Mouse (Mus musculus) frontal cortex, postnatal 14 days (tissue): ENCODE results near the gene Gnai3.
A peak's percentile ranks its signal among the peaks of the same experiment; 100 is the strongest.

Source experiments
- DNase-seq, 2 experiments: peaks; one replicate each; pipeline ENCODE4 v3.0.0; 2022; ENCODE audit warnings: low spot score in 2 of 2

Gene Gnai3

GRCm38 (mm10) chr3:108083904-108084407 lies 62.0 kb downstream of the Gnai3 start:
- DNase-seq: no peak

- no peak for DNase-seq
These were observed 62.8 kb downstream of the Gnai3 start for GRCm38 (mm10) chr3:108083161-108083560.

DNA sequence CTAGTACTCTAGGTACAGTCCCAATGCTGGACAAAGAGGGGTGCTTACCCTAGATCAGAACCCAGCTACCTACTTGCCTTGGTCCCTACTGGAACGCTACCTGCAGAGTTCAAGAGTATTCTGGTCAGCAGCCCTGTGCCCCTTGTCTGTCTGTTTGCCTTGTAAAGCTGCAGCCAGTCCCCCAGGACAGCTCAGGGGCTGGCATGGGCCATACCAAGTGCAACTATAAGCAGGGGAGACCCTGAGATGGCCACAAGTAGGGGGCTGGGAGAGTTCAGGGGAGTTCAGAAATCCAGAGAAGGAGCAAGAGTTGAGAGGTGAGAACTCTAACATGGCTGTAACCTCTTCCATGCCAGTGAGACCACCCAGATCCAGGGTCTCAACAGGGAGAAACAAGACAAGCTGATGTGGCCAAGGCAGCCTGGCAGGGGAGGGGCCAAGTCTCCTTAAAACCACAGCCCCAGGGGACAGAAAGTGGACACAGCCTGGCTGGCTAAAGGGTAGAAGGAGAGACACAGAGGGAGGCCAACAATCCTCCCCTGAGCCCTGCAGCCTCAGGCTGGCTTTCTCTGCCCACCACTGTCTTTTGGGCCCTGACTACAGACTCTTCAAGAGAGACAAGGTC lies 63.6 kb downstream of the Gnai3 start:
- DNase-seq: no peak

- no peak for DNase-seq
These were observed 64.3 kb downstream of the Gnai3 start for GRCm38 (mm10) chr3:108081681-108082080.

DNA sequence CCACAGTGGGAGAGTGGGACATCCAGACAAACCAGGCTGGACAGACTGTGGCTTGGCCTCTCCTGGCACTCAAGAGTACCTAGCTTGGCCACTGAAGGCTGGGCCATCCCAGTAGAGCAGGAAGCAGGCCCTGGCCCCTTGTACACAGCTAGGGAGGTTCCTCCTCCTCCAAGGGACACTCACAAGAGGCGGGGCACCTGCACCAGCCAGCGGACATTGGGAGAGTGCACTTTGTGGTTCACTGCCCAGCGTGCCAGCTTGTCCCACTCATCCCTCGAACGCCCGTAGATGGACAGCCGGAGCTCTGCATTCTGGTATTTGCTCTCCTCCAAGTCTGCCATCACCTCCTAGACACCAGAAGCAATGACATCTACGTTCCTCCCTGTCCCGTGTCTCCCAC lies 69.1 kb downstream of the Gnai3 start:
- DNase-seq: no peak

- DNase-seq: no peak
These were observed 72.9 kb downstream of the Gnai3 start for GRCm38 (mm10) chr3:108072983-108073569.

DNA sequence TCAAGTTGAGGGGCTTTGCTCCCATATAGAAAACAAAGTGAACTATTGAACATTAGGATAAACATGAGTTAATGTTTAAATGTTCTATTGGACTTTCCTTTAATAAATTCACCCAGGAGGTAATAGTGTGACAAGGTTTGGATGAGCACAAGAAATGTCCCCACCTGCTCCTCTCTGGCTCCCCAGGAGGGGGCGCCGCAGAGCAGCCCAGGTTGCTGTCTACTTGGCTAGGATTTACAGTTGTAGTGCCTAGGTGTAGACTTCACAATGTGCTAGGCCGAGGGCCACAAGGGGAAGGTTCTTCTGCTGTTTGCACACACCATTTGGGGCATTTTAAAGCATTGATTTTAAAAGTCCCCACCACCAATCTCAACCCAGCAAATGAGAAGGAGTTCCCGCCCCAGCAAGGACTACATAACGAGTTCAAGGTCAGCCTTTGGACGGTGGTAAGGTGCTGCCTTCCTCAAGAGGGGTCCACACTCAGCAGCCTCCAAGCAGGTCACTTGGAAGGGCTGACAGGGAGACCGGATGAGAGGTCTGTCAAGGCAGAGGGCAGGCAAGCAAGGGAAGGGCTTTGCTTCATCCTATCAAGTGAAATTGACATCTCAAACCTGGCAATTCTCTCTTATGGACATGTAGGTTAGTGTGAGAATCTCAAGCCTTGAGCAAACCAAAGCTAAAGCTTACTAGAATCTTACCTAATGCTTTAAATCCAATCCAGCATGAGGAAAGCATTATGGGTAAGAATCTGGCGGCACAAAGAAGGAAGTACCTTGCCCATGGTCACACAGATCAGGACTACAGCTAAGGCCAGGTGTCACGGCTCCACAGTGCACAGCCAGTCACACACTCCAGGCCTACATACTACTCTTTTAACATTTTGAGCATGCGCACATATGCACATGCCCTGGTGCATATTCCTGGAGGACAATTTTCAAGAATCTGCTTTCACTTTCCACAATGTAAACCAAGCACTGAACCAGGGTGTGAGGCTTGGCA lies 75.4 kb downstream of the Gnai3 start:
- peak in 1 of 2 experiments; percentile 51 for DNase-seq

DNA sequence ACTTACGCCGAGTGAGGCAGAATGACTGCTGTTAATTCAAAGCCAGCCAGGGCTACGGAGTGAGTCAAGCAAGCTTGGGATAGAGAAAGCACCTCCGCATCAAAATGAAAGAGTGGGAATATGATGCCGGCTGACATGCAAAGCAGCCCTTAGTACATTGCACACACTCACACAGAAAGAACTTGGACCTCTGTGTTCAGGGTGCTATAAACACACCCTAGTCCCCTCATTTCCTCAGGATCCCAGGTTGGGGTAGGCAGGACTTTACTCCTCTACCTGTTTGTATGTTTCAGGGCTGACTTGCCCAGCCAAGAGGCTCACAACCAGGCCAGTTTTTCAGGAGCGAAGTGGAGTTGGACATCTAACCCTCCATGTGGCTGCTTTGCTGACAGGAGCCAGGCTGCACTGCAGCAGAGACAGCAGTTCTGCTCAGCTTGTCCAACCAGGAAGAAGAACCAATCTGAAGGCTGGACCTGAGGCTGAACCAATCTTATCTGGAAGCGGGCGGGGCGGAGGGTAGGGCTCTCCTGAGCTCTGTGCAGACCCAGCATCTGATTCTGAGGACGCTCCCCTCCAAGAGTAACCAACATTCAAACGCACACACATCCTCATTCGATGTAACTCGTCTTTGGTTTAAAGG lies 76.6 kb downstream of the Gnai3 start:
- DNase-seq: no peak

- no peak for DNase-seq
These were observed 77.1 kb downstream of the Gnai3 start for GRCm38 (mm10) chr3:108068826-108069225.

DNA sequence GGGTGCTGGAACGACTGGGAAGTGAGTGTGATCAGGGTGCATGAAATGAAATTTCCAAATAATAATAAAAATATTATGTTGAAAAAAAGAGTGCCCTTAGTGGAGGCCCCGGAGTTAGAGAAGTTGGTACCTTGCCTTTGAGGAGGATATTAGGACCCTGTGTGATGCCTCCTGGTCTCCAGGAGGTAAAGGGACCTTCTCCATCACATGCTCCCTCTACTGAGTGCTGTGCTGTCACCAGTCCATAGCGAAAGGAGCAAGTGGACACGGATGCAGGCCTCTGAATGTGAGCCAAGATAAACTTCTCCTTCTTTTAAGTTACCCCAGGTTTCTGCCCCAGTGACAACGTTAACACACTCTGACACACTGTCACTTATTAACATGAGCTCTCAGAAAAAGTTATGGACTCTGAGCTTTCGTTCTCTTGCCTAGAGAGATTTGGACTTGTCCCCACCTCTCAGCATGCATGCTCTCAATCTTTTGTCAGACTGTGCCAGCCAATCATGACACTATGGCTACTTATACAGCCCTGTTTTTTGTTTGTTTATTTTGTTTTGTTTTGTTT lies 78.5 kb downstream of the Gnai3 start:
- no peak for DNase-seq

- no peak for DNase-seq
These were observed 80.4 kb downstream of the Gnai3 start for GRCm38 (mm10) chr3:108065551-108065950.

DNA sequence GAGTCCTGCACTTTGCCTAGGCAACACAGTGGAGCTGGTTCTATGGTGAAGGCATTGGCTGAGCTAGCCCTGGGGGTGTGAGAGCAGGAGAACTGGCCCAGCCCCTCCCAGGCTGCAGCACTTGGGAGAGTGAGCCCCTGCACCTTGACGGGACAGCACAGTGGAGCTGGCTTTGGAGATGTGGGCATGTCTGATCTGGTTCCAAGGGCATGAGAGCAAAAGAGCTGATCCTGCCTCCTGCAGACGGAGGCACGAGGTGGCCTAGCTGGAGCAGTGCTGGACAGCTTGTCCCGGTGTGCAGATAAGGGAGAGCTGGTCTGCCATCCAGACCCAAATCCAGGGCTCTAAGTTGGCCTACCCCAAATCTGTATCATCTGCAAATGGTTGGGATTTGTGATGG lies 81.3 kb downstream of the Gnai3 start:
- no peak for DNase-seq

DNA sequence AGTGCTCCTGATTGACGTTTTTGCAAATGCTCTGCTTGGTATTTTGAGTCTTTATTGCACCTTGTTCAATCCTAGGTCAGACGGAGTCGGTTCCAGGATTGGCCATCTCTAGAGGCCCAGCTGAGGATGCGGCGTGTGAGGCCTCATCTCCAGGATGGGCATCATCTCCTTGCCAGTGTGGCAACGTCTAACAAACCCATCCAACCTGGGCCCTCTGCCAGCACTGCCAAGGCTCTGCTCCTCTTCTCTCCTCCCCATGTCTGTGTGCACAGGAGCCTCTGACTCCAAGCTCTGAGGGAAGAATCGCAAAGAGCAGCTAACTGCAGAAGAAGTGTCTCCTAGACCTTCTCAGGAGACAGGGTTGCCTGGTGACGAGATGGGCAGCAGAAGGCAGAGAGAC lies 83.3 kb downstream of the Gnai3 start:
- DNase-seq: no peak

- no peak for DNase-seq
These were observed 84.5 kb downstream of the Gnai3 start for GRCm38 (mm10) chr3:108061420-108061819.
